Mouse (Mus musculus): ENCODE measurements at regions not wholly inside any gene's neighbourhood (a gene's known extent, or its start where the extent isn't known, plus 50 kb on each side); places are given as distances from the start of the nearest gene placed in this dataset.

DNA sequence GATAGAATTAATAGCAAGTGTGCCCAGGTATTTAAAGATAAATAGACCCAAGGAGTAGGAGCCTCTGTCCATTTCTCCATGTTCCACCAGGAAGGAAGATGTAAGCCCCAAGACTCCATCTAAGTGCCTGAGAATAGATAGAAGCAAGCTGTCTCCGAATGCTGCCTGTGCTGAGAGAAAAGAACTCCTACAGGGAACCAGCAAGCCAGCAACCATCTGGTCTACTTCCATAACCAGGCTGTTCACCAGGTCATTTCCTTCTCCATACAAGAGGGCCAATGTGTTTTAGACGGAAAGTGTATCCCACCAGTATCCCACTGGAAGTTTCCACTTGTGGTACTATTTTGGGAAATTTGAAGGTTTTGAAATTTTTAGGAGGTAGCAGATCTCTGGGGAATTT, 418.4 kb upstream of the Camk1g start:
- DNase-seq (ENCODE audit: low read depth), result no peak

DNA sequence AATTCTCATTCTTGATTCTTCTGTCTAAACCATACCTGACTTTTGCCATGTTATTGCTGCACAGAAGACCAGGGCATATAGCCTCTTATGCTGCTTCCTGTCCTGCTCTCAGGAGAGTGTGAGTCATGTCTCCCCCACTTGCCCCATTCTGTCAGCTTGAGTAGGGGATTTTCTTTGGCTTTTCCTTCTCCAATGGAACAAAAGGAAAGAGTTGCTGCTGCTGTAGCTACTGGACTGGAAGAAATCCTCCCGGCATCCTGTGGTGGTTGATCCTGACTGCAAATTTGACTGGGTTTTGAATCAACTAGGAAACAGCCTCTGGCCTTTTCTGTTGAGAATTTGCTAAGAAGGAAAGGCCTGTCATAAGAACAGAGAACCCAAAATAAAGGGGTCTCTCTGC, 417.3 kb upstream of the Camk1g start:
- DNase-seq (ENCODE audit: low read depth), result no peak

DNA sequence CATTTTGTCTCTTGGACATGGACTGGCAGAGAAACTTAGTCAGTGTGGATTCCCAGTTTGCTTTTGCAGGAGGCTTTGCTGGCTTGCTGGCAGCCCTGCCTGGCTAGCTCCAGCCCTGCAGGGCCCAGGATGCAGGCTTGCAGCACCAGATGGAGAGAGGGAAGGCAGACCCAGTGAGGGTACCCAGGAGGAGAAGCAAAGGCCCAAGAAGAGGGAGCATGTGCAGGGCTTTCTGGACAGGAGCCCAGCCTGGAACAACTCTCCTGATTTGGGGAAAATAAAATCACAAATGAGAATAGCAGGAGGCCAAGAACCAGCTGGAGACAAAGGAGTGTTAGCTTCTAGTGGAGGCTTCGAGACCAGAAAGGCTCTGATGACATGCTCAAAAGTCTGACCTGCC, 414.9 kb upstream of the Camk1g start:
- DNase-seq (ENCODE audit: low read depth), result no peak

DNA sequence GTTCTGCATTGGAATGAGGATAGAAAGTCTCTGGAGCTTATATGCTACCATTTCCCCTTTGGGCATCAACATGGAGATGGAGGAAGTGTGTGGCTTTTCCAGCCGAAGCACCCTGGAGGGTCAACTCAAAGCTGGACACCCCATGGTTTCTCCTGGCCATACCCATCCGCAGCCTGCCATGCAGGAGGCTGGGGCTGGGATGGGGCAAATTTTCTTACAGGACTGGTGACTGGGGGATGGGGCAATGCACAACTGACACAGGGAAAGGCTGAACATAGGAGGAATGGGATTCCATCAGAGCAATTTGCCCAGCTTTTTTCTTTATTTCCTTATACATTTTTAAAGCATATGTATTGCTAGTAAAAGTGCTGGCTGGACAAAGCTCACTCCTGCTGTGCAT, 414.4 kb upstream of the Camk1g start:
- DNase-seq (ENCODE audit: low read depth), result no peak

DNA sequence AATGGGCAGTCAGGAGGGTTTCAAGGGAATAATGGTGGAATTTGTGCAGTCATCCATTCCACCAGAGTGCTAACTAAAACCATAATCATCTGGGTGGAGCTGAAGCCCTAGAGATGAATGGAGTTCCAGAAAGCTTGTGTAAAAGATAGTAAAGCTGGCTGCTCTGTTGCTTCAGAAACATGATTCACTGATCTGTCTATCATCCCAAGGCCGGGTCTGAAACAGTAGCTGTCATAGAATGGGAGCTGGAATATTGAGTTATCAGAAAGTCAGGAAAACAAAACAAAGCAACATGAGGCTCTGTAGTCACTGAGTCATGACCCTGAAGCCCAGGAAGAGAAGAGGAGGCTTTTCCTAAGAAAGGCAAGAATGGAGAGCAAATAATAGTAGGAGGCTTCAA, 408.1 kb upstream of the Camk1g start:
- DNase-seq (ENCODE audit: low read depth), result no peak

DNA sequence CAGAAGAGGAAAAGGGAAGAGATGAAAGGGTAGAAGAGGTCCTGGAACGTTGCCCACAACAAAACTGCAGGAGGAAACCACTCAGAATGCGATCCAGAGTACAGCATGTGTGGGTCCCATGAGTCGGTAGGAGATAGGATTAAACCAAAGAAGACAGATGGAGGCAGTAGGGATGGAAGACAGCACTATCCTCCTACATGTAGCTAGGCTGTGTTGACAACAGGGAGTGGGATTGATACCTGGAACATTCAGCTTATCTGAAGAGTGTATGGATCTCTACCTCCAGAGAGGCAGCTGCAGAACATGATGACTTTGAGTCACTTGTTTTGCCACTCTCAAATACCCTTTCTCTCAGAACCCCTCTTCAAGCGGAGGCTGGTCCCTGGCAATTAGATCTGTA, 399.4 kb upstream of the Camk1g start:
- no peak for DNase-seq (ENCODE audit: low read depth)

DNA sequence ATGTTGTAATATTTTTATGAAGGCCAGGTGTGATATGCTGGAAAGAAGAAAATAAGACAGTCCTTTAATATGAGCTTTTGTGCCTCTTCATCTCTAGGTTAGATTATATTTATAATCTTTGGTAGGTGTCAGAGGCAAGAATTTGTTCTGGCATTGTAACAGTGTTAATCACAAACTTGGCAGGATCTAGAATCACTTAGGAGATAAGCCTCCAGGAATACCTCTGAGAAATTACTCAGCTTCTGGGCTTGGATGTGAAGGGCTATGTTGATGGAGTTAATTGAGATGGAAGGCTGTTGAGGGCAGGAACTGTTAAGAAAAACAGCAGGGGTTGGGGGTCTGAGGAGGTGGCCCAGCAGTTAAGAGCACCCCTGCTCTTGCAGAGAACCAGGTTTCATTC, 394.0 kb upstream of the Camk1g start:
- no peak for DNase-seq (ENCODE audit: low read depth)

DNA sequence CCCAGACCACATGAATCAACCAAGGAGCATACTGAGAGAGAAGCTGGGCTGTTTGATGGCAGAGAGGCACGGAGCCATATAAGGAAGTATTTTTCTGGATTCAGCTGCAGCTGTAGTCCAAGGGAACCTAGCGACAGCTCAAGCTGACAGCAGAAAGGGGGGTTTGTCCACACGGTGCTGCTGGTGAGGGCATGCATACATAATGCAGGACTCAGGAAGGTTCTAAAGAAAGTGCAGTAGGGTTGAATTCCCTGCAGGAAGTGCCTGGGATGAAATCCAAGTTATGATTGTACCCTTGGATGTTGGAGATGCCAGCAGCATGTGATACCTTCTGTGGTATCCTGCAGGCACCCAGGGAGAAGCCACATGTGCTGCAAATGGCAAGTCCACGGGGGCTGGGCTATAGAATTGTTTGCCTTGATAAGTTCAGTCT, 381.7 kb upstream of the Camk1g start:
- peak; percentile 20 for DNase-seq (ENCODE audit: low read depth)

DNA sequence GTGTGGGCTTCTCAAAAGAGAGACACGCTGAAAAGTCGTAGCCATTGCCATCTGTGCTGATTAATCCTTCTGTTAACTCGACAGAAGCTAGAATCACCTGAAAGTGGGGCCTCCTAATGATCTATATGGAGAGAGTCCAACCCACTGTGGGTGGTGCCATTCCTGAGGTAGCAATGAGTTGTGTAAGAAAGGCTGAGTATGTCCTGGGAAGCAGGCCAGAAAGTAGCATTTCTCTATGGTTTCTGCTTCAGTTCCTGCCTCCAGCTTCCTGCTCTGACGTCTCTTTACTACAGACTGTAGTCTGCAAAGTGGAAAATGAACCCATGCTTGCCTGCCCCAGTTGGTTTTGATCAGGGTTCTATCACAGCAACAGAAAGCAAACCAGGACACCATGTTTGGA, 380.8 kb upstream of the Camk1g start:
- DNase-seq (ENCODE audit: low read depth), result peak; percentile 24

DNA sequence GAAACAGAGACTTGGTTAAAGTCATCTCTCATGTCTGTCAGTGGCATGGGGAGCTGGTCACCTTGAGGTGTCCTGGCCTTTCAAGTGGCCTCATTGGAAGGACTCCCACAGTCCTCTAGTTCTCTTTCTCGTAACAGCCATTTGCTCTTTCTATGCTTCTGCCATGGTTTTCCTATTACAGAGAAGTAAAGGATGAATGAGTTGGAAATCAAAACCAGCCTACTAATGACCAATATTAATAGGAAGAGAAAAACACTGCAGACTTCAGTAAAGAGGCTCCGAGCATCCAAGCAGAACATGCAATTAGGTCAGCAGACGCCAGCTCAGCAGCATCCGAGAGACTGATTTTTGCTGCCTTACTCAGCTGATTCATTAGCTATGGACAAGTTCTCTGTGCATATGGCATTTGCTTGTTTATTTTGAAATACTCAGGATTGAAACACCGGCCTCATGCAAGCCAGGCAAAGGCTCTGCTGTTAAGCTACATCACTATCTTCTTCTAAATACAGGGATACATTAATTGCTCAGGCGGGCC, 377.4 kb upstream of the Camk1g start:
- DNase-seq (ENCODE audit: low read depth), result no peak

DNA sequence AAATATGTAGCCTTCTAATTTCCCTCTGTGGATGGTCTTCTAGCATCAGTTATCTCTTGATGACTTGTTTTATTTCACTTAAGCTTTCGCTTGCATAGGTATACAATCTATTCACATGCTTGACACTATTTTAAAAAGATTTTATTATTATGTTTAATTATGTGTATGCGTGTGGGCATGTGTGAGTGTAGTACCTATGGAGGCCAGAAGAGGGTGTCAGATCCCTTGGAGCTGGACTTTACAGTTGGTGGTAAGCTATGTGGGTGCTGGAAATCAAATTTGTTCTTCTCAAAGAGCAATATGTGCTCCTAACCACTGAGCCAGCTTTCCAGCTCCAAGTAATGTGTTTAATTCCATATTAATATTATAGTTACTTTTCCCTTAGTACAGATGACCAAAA, 372.6 kb upstream of the Camk1g start:
- no peak for DNase-seq (ENCODE audit: low read depth)

DNA sequence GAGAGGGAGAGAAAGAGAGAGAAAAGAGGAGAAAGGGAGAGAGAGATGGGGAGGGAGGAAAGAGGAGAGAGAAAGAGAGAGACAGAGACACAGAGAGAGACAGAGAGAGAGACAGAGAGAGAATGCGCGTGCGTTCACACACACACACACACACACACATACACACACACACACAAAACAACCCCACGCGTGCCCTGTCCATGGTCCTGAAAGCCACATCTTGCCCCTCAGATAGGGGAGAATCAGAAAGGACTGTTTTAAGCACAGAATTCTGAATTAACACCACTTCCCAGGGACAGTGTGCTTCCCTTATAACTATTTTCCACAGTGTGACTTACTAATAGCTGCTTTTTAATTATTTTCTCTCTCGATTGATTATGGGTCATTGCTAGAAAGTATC, 368.7 kb upstream of the Camk1g start:
- DNase-seq (ENCODE audit: low read depth), result no peak

DNA sequence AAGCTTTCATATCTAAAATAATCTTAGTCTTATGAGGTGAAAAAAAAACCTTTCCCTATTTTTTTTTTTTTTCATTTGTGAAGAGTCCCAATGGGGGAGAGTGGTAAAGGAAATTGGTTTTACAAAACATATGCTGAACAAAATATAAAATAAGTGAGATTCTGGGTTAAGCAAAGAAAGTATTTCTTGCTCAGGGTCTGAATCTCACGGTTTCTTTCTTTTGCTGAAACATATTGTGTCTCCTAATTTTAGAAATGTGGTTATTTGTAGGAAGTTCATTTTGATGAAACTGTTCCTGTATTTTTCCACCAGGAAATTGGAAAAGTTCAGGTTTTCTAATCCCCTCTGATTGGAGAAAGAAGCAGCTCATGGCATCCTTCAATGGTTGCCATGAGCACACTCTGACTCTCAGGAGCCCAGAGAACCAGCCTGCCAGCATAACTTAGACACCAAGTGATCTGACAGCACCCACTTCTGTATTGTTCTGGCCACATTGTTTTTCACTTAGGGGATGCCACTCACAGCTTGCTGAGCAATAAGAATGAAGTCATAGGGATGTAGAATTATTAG, 365.9 kb upstream of the Camk1g start:
- DNase-seq (ENCODE audit: low read depth), result no peak

DNA sequence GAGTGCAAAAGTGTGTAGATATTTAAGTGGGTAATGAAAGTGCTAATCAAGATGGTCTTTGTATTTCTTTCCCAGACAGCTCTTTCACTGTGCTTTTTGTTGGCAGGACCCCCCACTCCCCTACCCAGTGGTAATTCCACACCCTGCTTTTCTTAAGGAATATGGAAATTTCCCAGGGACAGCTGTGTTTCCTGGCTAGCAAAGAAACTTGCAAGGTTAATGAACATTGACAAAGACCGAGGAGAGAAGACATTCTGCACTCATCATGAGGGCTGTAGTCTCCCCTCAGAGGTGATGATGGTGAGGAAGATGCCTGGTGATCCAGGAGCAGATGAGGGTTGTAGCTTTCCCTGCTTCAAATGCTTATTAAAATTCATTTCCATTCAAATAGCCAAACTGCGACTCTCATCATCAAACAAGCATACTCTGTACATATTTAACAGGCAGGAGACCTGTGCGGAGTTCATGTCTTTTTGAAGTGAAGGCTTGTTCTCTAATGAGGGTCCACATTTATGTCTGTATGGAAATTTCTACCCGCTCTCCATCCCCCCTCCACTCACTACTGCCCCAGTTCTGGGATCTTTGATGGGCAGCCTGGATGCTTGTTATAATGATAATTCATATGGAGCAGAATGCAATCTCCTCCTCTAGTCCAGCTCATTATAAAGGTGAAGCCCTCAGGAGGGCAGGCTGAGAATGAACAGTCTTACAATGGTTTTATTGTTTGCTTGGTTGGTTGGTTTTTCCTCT, 364.1 kb upstream of the Camk1g start:
- DNase-seq (ENCODE audit: low read depth), result no peak

DNA sequence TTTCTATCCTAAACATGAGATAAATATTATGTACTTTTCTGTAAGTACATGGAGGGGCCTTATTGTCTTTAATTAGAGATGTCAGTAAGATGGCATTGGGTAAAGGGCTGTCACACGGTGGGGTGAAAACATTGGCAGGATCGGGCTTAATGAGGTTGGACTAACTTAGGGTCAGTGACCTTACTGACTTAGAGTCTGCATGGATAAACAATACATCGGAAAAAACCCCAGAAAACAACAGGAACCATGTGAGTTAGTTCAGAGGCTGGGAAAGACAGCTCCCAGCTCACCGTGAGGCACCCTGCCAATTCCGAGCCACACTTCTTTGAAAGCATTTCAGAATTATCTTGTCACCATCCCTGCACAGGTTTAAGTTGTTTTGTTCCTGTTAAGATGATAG, 363.3 kb upstream of the Camk1g start:
- DNase-seq (ENCODE audit: low read depth), result no peak

DNA sequence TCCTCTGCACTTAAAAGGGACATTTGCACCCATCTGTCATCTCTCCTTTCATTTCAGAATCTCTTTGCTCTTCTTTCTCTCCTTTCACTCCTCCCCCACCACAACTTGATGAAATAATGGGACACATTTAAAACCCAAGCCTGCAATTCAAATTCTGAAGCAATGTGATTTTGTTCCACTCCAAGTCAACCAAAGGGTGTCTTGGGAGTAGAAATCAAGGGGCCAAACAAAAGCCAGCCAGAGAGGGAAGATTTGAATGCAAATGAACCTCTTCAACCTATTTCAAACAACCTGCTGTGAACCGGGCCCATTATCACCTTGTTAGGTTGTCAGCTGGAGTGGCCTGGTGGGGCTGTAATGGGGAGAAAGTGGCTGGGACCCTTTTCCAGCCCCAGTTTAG, 362.0 kb upstream of the Camk1g start:
- DNase-seq (ENCODE audit: low read depth), result no peak

DNA sequence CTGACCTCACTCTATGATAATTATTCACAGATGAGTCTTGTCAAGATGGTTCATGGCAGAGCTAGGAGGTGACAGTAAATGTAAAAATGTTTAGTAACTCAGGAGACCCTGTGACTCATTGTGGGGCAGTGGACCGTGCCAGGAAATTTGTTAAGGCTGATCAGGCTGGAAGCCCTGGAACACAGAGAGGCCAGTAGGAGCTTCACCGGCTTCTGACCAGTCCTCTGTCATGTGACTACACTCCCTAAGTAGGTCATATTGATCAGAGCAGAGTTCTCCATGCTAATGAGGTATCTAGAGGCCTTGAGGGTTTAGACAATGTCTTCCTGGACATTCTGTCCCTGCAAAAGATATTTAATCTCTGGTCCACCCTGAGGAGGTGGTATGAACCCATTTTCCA, 351.8 kb upstream of the Camk1g start:
- DNase-seq (ENCODE audit: low read depth), result no peak

DNA sequence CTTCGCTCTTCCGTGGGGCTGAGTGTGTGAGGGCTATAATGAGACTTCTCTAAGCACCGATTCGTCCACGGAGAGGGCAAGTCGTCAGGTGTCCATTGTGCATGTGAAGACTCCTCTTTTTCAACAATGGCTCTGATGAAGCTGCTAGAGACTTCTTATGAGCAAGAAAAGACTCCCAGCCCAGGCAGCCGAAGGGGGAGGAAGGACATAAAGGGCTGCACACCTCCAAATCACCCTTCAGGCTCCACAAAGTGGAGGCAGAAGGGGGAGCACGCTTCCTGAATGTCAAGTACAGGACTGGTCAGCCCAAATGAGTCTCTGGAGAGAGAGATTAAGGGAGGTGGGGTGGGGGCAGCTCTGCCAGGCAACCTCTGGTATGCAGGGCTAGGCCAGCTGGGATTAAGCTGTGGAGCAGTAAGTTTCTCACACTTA, 350.3 kb upstream of the Camk1g start:
- DNase-seq (ENCODE audit: low read depth), result no peak

DNA sequence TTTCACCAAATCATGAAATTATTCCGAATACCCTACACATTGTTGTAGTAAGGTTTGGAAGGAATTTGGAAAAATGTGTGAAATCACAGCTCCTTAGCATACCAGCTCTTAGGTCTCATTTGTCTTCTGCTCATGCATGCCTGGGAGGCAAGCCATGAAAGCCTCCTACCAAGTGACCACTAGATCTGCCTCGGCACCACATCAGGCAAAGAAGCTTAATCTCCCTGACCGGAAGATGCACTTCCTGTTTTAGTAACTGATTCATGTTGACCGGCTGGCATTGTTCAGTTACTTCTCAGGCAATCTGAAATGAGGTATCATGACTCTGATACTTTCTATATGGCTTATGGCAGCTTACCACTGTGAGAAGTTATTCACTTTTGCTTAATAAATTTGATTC, 345.2 kb upstream of the Camk1g start:
- no peak for DNase-seq (ENCODE audit: low read depth)

DNA sequence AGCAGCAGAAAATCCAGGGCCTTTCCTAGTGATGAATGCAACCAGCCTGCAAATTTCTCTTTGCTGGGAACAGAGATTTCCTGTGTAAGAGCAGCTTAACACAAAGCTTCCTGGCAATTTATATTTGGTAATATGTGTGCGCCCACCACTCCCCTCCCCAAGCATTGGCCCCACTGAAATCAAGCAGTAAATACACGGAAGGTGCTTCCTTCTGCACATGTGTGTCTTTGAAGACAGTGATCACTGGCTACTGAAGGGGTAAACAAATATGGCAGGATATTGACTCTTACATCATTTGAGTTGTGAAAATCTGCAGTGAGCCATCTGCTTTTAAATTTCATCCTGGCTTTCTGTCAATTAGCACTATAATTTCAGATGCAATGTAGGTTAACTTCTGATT, 344.5 kb upstream of the Camk1g start:
- no peak for DNase-seq (ENCODE audit: low read depth)

DNA sequence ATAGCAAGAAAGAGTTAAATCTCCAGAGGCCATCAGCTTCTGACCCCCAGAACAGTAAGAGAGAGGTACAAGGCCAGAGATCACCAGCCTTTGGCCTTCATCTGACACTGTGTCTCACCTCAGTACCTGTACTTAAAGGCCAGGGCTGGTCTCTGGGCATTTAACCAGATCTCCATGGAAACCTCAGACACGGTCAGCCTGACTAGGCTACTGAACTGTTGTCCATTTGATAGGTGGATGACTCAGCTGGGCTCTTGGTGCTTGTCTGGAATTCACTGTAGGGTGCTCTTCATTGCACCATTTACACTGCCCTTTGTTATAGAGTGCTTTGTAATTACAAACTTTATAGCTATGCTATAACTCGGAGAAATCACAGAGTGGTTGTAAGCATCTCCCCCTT, 335.1 kb upstream of the Camk1g start:
- no peak for DNase-seq (ENCODE audit: low read depth)

DNA sequence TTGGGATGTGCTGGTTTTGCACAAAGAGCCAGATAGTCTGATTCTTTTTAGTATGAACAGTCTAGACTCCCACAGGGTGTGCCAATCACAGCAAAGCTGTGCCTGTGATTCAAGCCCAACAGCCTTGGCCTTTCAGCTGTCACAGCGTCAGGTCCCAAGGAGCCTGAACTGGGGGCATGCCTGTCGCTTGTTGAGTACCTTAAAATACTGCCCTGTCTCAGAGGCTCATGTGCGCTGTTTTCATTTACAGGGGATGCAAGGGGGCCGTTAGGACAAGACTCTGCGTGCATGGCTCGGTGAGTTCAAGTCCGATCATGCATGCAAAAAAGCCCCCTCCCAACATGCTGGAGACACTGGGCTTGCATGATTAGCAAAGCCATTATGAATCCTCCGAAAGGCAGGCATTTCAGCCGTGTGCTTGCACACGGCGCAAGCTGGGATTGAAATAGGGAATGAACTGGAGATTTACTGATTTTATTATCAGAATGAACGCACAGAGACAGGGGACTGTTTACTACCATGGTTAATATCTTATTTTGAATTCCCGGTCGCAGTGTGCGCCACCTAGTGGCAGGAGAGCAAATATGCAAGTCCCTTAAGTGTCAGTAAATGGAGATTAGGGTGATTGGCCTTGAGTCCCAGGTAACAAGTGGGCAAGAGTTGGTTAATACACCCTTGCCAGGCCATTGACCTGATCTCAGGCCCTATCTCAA, 332.8 kb upstream of the Camk1g start:
- DNase-seq (ENCODE audit: low read depth), result no peak

DNA sequence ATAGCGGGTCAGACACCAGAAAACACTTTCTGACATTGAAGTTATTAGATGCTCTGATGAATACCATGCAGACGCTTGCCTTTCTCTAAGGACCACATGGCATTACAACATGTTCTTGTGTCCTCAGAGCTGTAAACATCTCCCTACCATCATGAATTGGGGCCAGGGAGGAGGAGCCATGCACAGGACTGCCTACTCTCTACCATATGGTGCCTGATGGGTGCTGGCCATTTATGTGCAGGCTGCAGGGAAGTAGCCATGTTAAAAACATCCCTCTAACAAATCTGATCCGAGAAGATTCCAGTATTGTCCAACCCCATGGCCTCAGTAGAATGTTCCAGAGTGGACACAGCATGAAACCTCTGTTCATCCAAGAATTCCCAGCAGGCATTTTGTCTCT, 330.1 kb upstream of the Camk1g start:
- DNase-seq (ENCODE audit: low read depth), result no peak
